Comparison of ENCODE assay signal across 8 mouse cellular contexts in genomic region chr14:20845577-20846088, GRCm38 (mm10). TPM values are rescaled to one million over a fixed set of nuclear protein-coding genes. Genes with fewer than 3 reads are reported as not detected.
DNase-seq lines count a peak whose midpoint lies in the region; ATAC-seq and TF ChIP-seq lines count a peak whose summit lies in the region.

No protein-coding gene starts in this region.

- no peak overlapping the region for H3K9ac ChIP-seq in hindbrain, postnatal 0 days (replicated peaks; ENCODE audit: low read length)
- no peak overlapping the region for H3K9ac ChIP-seq in embryonic facial prominence, embryonic 14.5 days (ENCODE audit: low read depth, low read length)
- H3K9ac ChIP-seq in midbrain, postnatal 0 days (replicated peaks; ENCODE audit: low read length, poor library complexity, severe bottlenecking): no peak overlapping the region
- no peak overlapping the region for H3K9ac ChIP-seq in midbrain, embryonic 15.5 days
- no peak overlapping the region for H3K9ac ChIP-seq in hindbrain, embryonic 13.5 days

- no peak overlapping the region for H3K4me2 ChIP-seq in hindbrain, postnatal 0 days (ENCODE audit: low read depth, low read length)
- H3K4me2 ChIP-seq in embryonic facial prominence, embryonic 14.5 days (ENCODE audit: low read depth, low read length): no peak overlapping the region
- H3K4me2 ChIP-seq in midbrain, postnatal 0 days (ENCODE audit: low read depth, low read length, poor library complexity, severe bottlenecking): no peak overlapping the region
- no peak overlapping the region for H3K4me2 ChIP-seq in midbrain, embryonic 15.5 days
- H3K4me2 ChIP-seq in hindbrain, embryonic 13.5 days: no peak overlapping the region

- no peak for TF ChIP-seq CTCF in hindbrain, postnatal 0 days (IDR thresholded peaks at IDR 0.05; ENCODE audit: low read depth)
- no peak for TF ChIP-seq CTCF in midbrain, postnatal 0 days (IDR thresholded peaks at IDR 0.05)

- H3K9me3 ChIP-seq in hindbrain, embryonic 10.5 days: no peaks in the 10 kb centered on the region
- no peaks in the 10 kb centered on the region for H3K9me3 ChIP-seq in hindbrain, postnatal 0 days (ENCODE audit: low read length)
- no peaks in the 10 kb centered on the region for H3K9me3 ChIP-seq in embryonic facial prominence, embryonic 14.5 days (ENCODE audit: control insufficient read depth, low read length)
- no peaks in the 10 kb centered on the region for H3K9me3 ChIP-seq in midbrain, postnatal 0 days (ENCODE audit: low read length)
- H3K9me3 ChIP-seq in midbrain, embryonic 15.5 days: no peaks in the 10 kb centered on the region
- H3K9me3 ChIP-seq in hindbrain, embryonic 13.5 days: no peaks in the 10 kb centered on the region

- no peak for DNase-seq in hindbrain, embryonic 10.5 days (ENCODE audit: low spot score)
- no peak for DNase-seq in hindbrain, postnatal 0 days (ENCODE audit: low spot score)
- peak; percentile 70 for DNase-seq in embryonic facial prominence, embryonic 14.5 days (ENCODE audit: low spot score)
- DNase-seq in liver: peak; percentile 40
- DNase-seq in skeletal muscle tissue, adult 2 months (ENCODE audit: low read depth, low spot score): peak; percentile 71
- DNase-seq in midbrain, postnatal 0 days (ENCODE audit: low spot score): no peak

- H3K27ac ChIP-seq in hindbrain, embryonic 10.5 days: 0 out of 2 replicates have a peak overlapping the region, but pooled peaks have one; percentile 0
- H3K27ac ChIP-seq in hindbrain, postnatal 0 days: no peak overlapping the region
- 0 out of 2 replicates have a peak overlapping the region, but pooled peaks have one; percentile 7 for H3K27ac ChIP-seq in embryonic facial prominence, embryonic 14.5 days (replicated peaks; ENCODE audit: low read depth, low read length)
- H3K27ac ChIP-seq in midbrain, postnatal 0 days (ENCODE audit: low read depth, low read length): no peak overlapping the region
- no peak overlapping the region for H3K27ac ChIP-seq in midbrain, embryonic 15.5 days
- H3K27ac ChIP-seq in hindbrain, embryonic 13.5 days: no peak overlapping the region

- WGBS in hindbrain, embryonic 10.5 days: 79% methylated on average over 9 of the region's 9 CpGs
- 78% methylated on average over 9 of the region's 9 CpGs for WGBS in hindbrain, postnatal 0 days
- WGBS in embryonic facial prominence, embryonic 14.5 days: 59% methylated on average over 9 of the region's 9 CpGs
- WGBS in midbrain, postnatal 0 days: 72% methylated on average over 9 of the region's 9 CpGs
- WGBS in midbrain, embryonic 15.5 days: 82% methylated on average over 9 of the region's 9 CpGs
- 82% methylated on average over 9 of the region's 9 CpGs for WGBS in hindbrain, embryonic 13.5 days

- H3K36me3 ChIP-seq in hindbrain, embryonic 10.5 days: no peaks in the 10 kb centered on the region
- no peaks in the 10 kb centered on the region for H3K36me3 ChIP-seq in hindbrain, postnatal 0 days (ENCODE audit: insufficient read depth, low read length)
- no peaks in the 10 kb centered on the region for H3K36me3 ChIP-seq in embryonic facial prominence, embryonic 14.5 days (ENCODE audit: control insufficient read depth, insufficient read depth, low read length)
- no peaks in the 10 kb centered on the region for H3K36me3 ChIP-seq in midbrain, postnatal 0 days (ENCODE audit: insufficient read depth, low read length)
- no peaks in the 10 kb centered on the region for H3K36me3 ChIP-seq in midbrain, embryonic 15.5 days (replicated peaks)
- no peaks in the 10 kb centered on the region for H3K36me3 ChIP-seq in hindbrain, embryonic 13.5 days

- H3K4me3 ChIP-seq in hindbrain, embryonic 10.5 days: no peak overlapping the region
- H3K4me3 ChIP-seq in hindbrain, postnatal 0 days (ENCODE audit: low read length): no peak overlapping the region
- no peak overlapping the region for H3K4me3 ChIP-seq in embryonic facial prominence, embryonic 14.5 days (ENCODE audit: low read depth, low read length)
- no peak overlapping the region for H3K4me3 ChIP-seq in midbrain, postnatal 0 days (ENCODE audit: low read depth, low read length)
- H3K4me3 ChIP-seq in midbrain, embryonic 15.5 days: no peak overlapping the region
- no peak overlapping the region for H3K4me3 ChIP-seq in hindbrain, embryonic 13.5 days

- no peaks in the 10 kb centered on the region; the same call in 1 of the 2 replicates for H3K4me1 ChIP-seq in hindbrain, embryonic 10.5 days (replicated peaks)
- no peaks in the 10 kb centered on the region for H3K4me1 ChIP-seq in hindbrain, postnatal 0 days (ENCODE audit: insufficient read depth, low read length)
- H3K4me1 ChIP-seq in embryonic facial prominence, embryonic 14.5 days (ENCODE audit: control insufficient read depth, insufficient read depth, low read length): 0 out of 2 replicates have a peak, but pooled peaks cover 5% of the 10 kb centered on the region
- no peaks in the 10 kb centered on the region for H3K4me1 ChIP-seq in midbrain, postnatal 0 days (ENCODE audit: insufficient read depth, low read length)
- no peaks in the 10 kb centered on the region for H3K4me1 ChIP-seq in midbrain, embryonic 15.5 days
- no peaks in the 10 kb centered on the region for H3K4me1 ChIP-seq in hindbrain, embryonic 13.5 days (replicated peaks)

- no peak for ATAC-seq in hindbrain, postnatal 0 days
- ATAC-seq in embryonic facial prominence, embryonic 14.5 days (ENCODE audit: low read depth): 0 out of 2 replicates have a peak, but pooled peaks have one; percentile 33
- no peak for ATAC-seq in midbrain, postnatal 0 days (ENCODE audit: low FRiP score)
- no peak for ATAC-seq in midbrain, embryonic 15.5 days (replicated peaks)
- no peak for ATAC-seq in hindbrain, embryonic 13.5 days (ENCODE audit: low FRiP score)

- H3K27me3 ChIP-seq in hindbrain, embryonic 10.5 days (ENCODE audit: insufficient read depth, poor library complexity, severe bottlenecking): no peaks in the 10 kb centered on the region
- H3K27me3 ChIP-seq in hindbrain, postnatal 0 days (ENCODE audit: insufficient read depth, low read length): no peaks in the 10 kb centered on the region
- H3K27me3 ChIP-seq in embryonic facial prominence, embryonic 14.5 days (replicated peaks; ENCODE audit: control insufficient read depth, insufficient read depth, low read length): no peaks in the 10 kb centered on the region
- H3K27me3 ChIP-seq in midbrain, postnatal 0 days (ENCODE audit: insufficient read depth, low read length): no peaks in the 10 kb centered on the region
- no peaks in the 10 kb centered on the region for H3K27me3 ChIP-seq in midbrain, embryonic 15.5 days (replicated peaks)
- H3K27me3 ChIP-seq in hindbrain, embryonic 13.5 days: no peaks in the 10 kb centered on the region; the same call in 1 of the 2 replicates

RNA-seq across cellular contexts. Expression of gene Plau, which starts 9.2 kb away (rescaled TPM):
- 0.47 and 0.52 TPM in 2 replicates for polyA plus RNA-seq in hindbrain, embryonic 10.5 days (2016; fragmentation: Nextera tagmentation; extraction: Ambion mirVana)
- total RNA-seq in hindbrain, postnatal 0 days (2014; rRNA removed): 1.2 and 1.4 TPM in 2 replicates
- 0.26 and 0.39 TPM in 2 replicates for polyA plus RNA-seq in hindbrain, postnatal 0 days (2015; fragmentation: Nextera tagmentation; extraction: Ambion mirVana)
- 2.5 and 2.8 TPM in 2 replicates for polyA plus RNA-seq in embryonic facial prominence, embryonic 14.5 days (2014; fragmentation: Nextera tagmentation; extraction: Ambion mirVana)
- 0.93 and 2.1 TPM in 2 replicates for total RNA-seq in midbrain, postnatal 0 days (2014; rRNA removed)
- 0.27 and 0.44 TPM in 2 replicates for polyA plus RNA-seq in midbrain, postnatal 0 days (2015; fragmentation: Nextera tagmentation; extraction: Ambion mirVana)
- polyA plus RNA-seq in midbrain, embryonic 15.5 days (2015; fragmentation: Nextera tagmentation; extraction: Ambion mirVana): 0.23 and 0.31 TPM in 2 replicates
- 0.40 and 0.45 TPM in 2 replicates for polyA plus RNA-seq in hindbrain, embryonic 13.5 days (2015; fragmentation: Nextera tagmentation; extraction: Ambion mirVana)

RNA-seq across cellular contexts. Expression of gene Camk2g, which starts 51.7 kb away (rescaled TPM):
- 38.2 and 48.8 TPM in 2 replicates for polyA plus RNA-seq in hindbrain, embryonic 10.5 days (2016; fragmentation: Nextera tagmentation; extraction: Ambion mirVana)
- total RNA-seq in hindbrain, postnatal 0 days (2014; rRNA removed): 204 and 248 TPM in 2 replicates
- polyA plus RNA-seq in hindbrain, postnatal 0 days (2015; fragmentation: Nextera tagmentation; extraction: Ambion mirVana): 291 and 299 TPM in 2 replicates
- polyA plus RNA-seq in embryonic facial prominence, embryonic 14.5 days (2014; fragmentation: Nextera tagmentation; extraction: Ambion mirVana): 54.6 and 67.7 TPM in 2 replicates
- 239 and 267 TPM in 2 replicates for total RNA-seq in midbrain, postnatal 0 days (2014; rRNA removed)
- 261 and 284 TPM in 2 replicates for polyA plus RNA-seq in midbrain, postnatal 0 days (2015; fragmentation: Nextera tagmentation; extraction: Ambion mirVana)
- polyA plus RNA-seq in midbrain, embryonic 15.5 days (2015; fragmentation: Nextera tagmentation; extraction: Ambion mirVana): 140 and 144 TPM in 2 replicates
- 116 and 131 TPM in 2 replicates for polyA plus RNA-seq in hindbrain, embryonic 13.5 days (2015; fragmentation: Nextera tagmentation; extraction: Ambion mirVana)

Comparison
In these comparisons a context has a peak if more than half of its experiments do, and no peak if none do; other contexts are left out.
1. H3K27ac ChIP-seq: peak in hindbrain, embryonic 10.5 days (single experiment) and embryonic facial prominence, embryonic 14.5 days (single experiment); none in hindbrain, postnatal 0 days (single experiment), midbrain, postnatal 0 days (single experiment), midbrain, embryonic 15.5 days (single experiment) and hindbrain, embryonic 13.5 days (single experiment).
2. DNase-seq: peak in embryonic facial prominence, embryonic 14.5 days (single experiment), liver (single experiment) and skeletal muscle tissue, adult 2 months (single experiment); none in hindbrain, embryonic 10.5 days (single experiment), hindbrain, postnatal 0 days (single experiment) and midbrain, postnatal 0 days (single experiment).